8 mouse cellular contexts compared by ENCODE assay signal in genomic region chr19:45804593-45805368, GRCm38 (mm10). TPM values are rescaled to one million over a fixed set of nuclear protein-coding genes. Genes with fewer than 3 reads are reported as not detected.
A peak's percentile ranks its signal among the peaks of the same experiment; 100 is the strongest.
DNase-seq lines count a peak whose midpoint lies in the region; ATAC-seq and TF ChIP-seq lines count a peak whose summit lies in the region.

No protein-coding gene starts in this region.

- intact Hi-C loops in gastrocnemius, adult 2 months (cut with DNase I) = loop anchor here (2.0 kb wide), 2 partner anchors 148 to 210 kb away; no protein-coding TSS in a partner anchor

- H3K9me3 ChIP-seq in ES-Bruce4 (replicated peaks; ENCODE audit: control insufficient read depth, insufficient read depth, low read length, poor library complexity, severe bottlenecking) = no peaks in the 10 kb centered on the region
- H3K9me3 ChIP-seq in embryonic facial prominence, embryonic 10.5 days = no peaks in the 10 kb centered on the region

- TF ChIP-seq CTCF in gastrocnemius, adult 2 months (IDR thresholded peaks at IDR 0.05) = peak; percentile 77
- peak; percentile 68 for TF ChIP-seq CTCF in ES-Bruce4 (IDR thresholded peaks at IDR 0.05; ENCODE audit: low read depth, low read length)

- DNase-seq in gastrocnemius, adult 2 months = no peak
- DNase-seq in gastrocnemius, postnatal 25 days = no peak
- peak; percentile 54 for DNase-seq in embryonic facial prominence, embryonic 10.5 days (ENCODE audit: low spot score)
- peak; percentile 83 for DNase-seq in induced T-regulatory cell, adult 2 months (ENCODE audit: low read depth)
- DNase-seq in urinary bladder, adult 18-20 months (ENCODE audit: low spot score in 2 of 2) = no peak
- no peak for DNase-seq in ovary, postnatal 10 days (ENCODE audit: low spot score)

- no peak overlapping the region for H3K9ac ChIP-seq in ES-Bruce4 (ENCODE audit: low read depth, poor library complexity, severe bottlenecking)

- no peak overlapping the region for H3K4me3 ChIP-seq in gastrocnemius, adult 2 months
- H3K4me3 ChIP-seq in ES-Bruce4 (ENCODE audit: low read depth, low read length) = no peak overlapping the region
- H3K4me3 ChIP-seq in embryonic facial prominence, embryonic 10.5 days = no peak overlapping the region

- WGBS in embryonic facial prominence, embryonic 10.5 days = 27% methylated on average over 12 of the region's 12 CpGs

- no peak overlapping the region for H3K27ac ChIP-seq in gastrocnemius, adult 2 months
- H3K27ac ChIP-seq in ES-Bruce4 (ENCODE audit: insufficient read depth, low read length) = no peak overlapping the region
- no peak overlapping the region for H3K27ac ChIP-seq in embryonic facial prominence, embryonic 10.5 days (replicated peaks)

- TF ChIP-seq POLR2A in ES-Bruce4 (IDR thresholded peaks at IDR 0.05; ENCODE audit: insufficient read depth, low read length) = no peak

- no peak for TF ChIP-seq EP300 in ES-Bruce4 (IDR thresholded peaks at IDR 0.05; ENCODE audit: insufficient read depth, low read depth, low read length)

- no peaks in the 10 kb centered on the region for H3K27me3 ChIP-seq in ES-Bruce4 (ENCODE audit: control insufficient read depth, insufficient read depth, low read length, poor library complexity, severe bottlenecking)
- H3K27me3 ChIP-seq in embryonic facial prominence, embryonic 10.5 days (replicated peaks; ENCODE audit: low read depth, poor library complexity, severe bottlenecking) = peaks cover 5% of the 10 kb centered on the region; the same call in 1 of the 2 replicates

- no peaks in the 10 kb centered on the region for H3K36me3 ChIP-seq in ES-Bruce4 (ENCODE audit: control insufficient read depth, insufficient read depth, low read length, poor library complexity, severe bottlenecking)
- H3K36me3 ChIP-seq in embryonic facial prominence, embryonic 10.5 days (replicated peaks) = no peaks in the 10 kb centered on the region

- H3K4me1 ChIP-seq in ES-Bruce4 (ENCODE audit: control insufficient read depth, insufficient read depth, low read length) = peaks cover 4% of the 10 kb centered on the region
- H3K4me1 ChIP-seq in embryonic facial prominence, embryonic 10.5 days = peaks cover 17% of the 10 kb centered on the region

- peak; percentile 94 for ATAC-seq in megakaryocyte progenitor cell, adult 5-6 weeks (replicated peaks; ENCODE audit: poor library complexity)

RNA-seq across cellular contexts. Expression of gene Kcnip2, which starts 11.1 kb away (rescaled TPM):
- under 1 TPM; 0.48 to 0.70 TPM for total RNA-seq in gastrocnemius, adult 2 months (2021)
- total RNA-seq in gastrocnemius, postnatal 25 days (2021) = under 1 TPM in 1 of 2 experiments, not detected in 1; 0.29 TPM
- 3.1 and 4.2 TPM in 2 replicates for polyA plus RNA-seq in ES-Bruce4 (2011; ENCODE audit: insufficient read depth, insufficient read length, low read depth, missing spikeins)
- 0.44 and 0.67 TPM in 2 replicates for polyA plus RNA-seq in embryonic facial prominence, embryonic 10.5 days (2016; fragmentation: Nextera tagmentation; extraction: Ambion mirVana)
- 1.5 TPM in 1 of 2 replicates, not detected in the other for total RNA-seq in megakaryocyte progenitor cell, adult 5-6 weeks (2015)
- total RNA-seq in megakaryocyte progenitor cell, adult 5-6 weeks (2017) = 0.07 TPM in 1 of 2 replicates, not detected in the other

RNA-seq across cellular contexts. Expression of gene Mgea5, which starts 21.1 kb away (rescaled TPM):
- 10 to 100 TPM; 35.2 to 41.8 TPM for total RNA-seq in gastrocnemius, adult 2 months (2021)
- 10 to 100 TPM; 28.2 to 29.1 TPM for total RNA-seq in gastrocnemius, postnatal 25 days (2021)
- 177 and 181 TPM in 2 replicates for polyA plus RNA-seq in ES-Bruce4 (2011; ENCODE audit: insufficient read depth, insufficient read length, low read depth, missing spikeins)
- polyA plus RNA-seq in embryonic facial prominence, embryonic 10.5 days (2016; fragmentation: Nextera tagmentation; extraction: Ambion mirVana) = 61.3 and 62.3 TPM in 2 replicates
- 65.4 and 66.0 TPM in 2 replicates for total RNA-seq in megakaryocyte progenitor cell, adult 5-6 weeks (2015)
- 109 and 124 TPM in 2 replicates for total RNA-seq in megakaryocyte progenitor cell, adult 5-6 weeks (2017)

RNA-seq across cellular contexts. Expression of gene Npm3, which starts 55.4 kb away (rescaled TPM):
- total RNA-seq in gastrocnemius, adult 2 months (2021) = 10 to 100 TPM; 11.0 to 13.3 TPM
- total RNA-seq in gastrocnemius, postnatal 25 days (2021) = 10 to 100 TPM; 10.1 to 12.5 TPM
- polyA plus RNA-seq in ES-Bruce4 (2011; ENCODE audit: insufficient read depth, insufficient read length, low read depth, missing spikeins) = 188 and 196 TPM in 2 replicates
- polyA plus RNA-seq in embryonic facial prominence, embryonic 10.5 days (2016; fragmentation: Nextera tagmentation; extraction: Ambion mirVana) = 12.0 and 12.4 TPM in 2 replicates
- 105 and 126 TPM in 2 replicates for total RNA-seq in megakaryocyte progenitor cell, adult 5-6 weeks (2015)
- total RNA-seq in megakaryocyte progenitor cell, adult 5-6 weeks (2017) = 115 and 121 TPM in 2 replicates

Comparison
In these comparisons a context has a peak if more than half of its experiments do, and no peak if none do; other contexts are left out.
1. DNase-seq: peak in embryonic facial prominence, embryonic 10.5 days (single experiment) and induced T-regulatory cell, adult 2 months (single experiment); none in gastrocnemius, adult 2 months (single experiment), gastrocnemius, postnatal 25 days (single experiment), urinary bladder, adult 18-20 months (0 of 2) and ovary, postnatal 10 days (single experiment).
2. RNA of gene Npm3, which starts 55.4 kb away (total RNA-seq): 105 to 126 TPM in megakaryocyte progenitor cell, adult 5-6 weeks; 11.0 to 13.3 TPM in gastrocnemius, adult 2 months and 10.1 to 12.5 TPM in gastrocnemius, postnatal 25 days; every median in the first group is over 4 times any median in the second.